Mouse (Mus musculus): ENCODE results near the gene Rbbp8nl. TPM values are rescaled to one million over a fixed set of nuclear protein-coding genes. Genes with fewer than 3 reads are reported as not detected.

The Rbbp8nl gene
- polyA plus RNA-seq, 1 experiment = not detected

GRCm38 (mm10) chr2:180292026-180292425 is 2.3 kb upstream of the Rbbp8nl start:
- H3K4me1 ChIP-seq (ENCODE audit: control insufficient read depth, insufficient read depth, low read length) = no peaks in the 10 kb centered on the region
- H3K4me3 ChIP-seq (ENCODE audit: insufficient read depth, low read length) = no peak overlapping the region
- H3K27ac ChIP-seq (ENCODE audit: insufficient read depth, low read length) = no peak overlapping the region
- TF ChIP-seq CTCF (IDR thresholded peaks at IDR 0.05; ENCODE audit: extremely low read depth, insufficient read depth, low read length) (no peak), POLR2A (IDR thresholded peaks at IDR 0.05; ENCODE audit: extremely low read depth, insufficient read depth, low read length) (no peak)

GRCm38 (mm10) chr2:180291566-180291965 is 1.9 kb upstream of the Rbbp8nl start:
- no peak overlapping the region for H3K27ac ChIP-seq (ENCODE audit: insufficient read depth, low read length)
- no peaks in the 10 kb centered on the region for H3K4me1 ChIP-seq (ENCODE audit: control insufficient read depth, insufficient read depth, low read length)
- TF ChIP-seq POLR2A (IDR thresholded peaks at IDR 0.05; ENCODE audit: extremely low read depth, insufficient read depth, low read length) = no peak
- no peak for TF ChIP-seq CTCF (IDR thresholded peaks at IDR 0.05; ENCODE audit: extremely low read depth, insufficient read depth, low read length)
- H3K4me3 ChIP-seq (ENCODE audit: insufficient read depth, low read length) = no peak overlapping the region

- H3K4me1 ChIP-seq (ENCODE audit: control insufficient read depth, insufficient read depth, low read length) = no peaks in the 10 kb centered on the region
- TF ChIP-seq POLR2A (IDR thresholded peaks at IDR 0.05; ENCODE audit: extremely low read depth, insufficient read depth, low read length) (no peak), CTCF (IDR thresholded peaks at IDR 0.05; ENCODE audit: extremely low read depth, insufficient read depth, low read length) (no peak)
Measured at GRCm38 (mm10) chr2:180290503-180290902, 824 bp upstream of the Rbbp8nl start.

GRCm38 (mm10) chr2:180288966-180289365 is 713 bp downstream of the Rbbp8nl start:
- Histone ChIP-seq H3K4me1 (ENCODE audit: control insufficient read depth, insufficient read depth, low read length) (no peaks in the 10 kb centered on the region), H3K4me3 (ENCODE audit: insufficient read depth, low read length) (no peak overlapping the region), H3K27ac (ENCODE audit: insufficient read depth, low read length) (no peak overlapping the region)
- TF ChIP-seq CTCF (IDR thresholded peaks at IDR 0.05; ENCODE audit: extremely low read depth, insufficient read depth, low read length) (no peak), POLR2A (IDR thresholded peaks at IDR 0.05; ENCODE audit: extremely low read depth, insufficient read depth, low read length) (no peak)

More at GRCm38 (mm10) chr2:180290503-180290902, 824 bp upstream of the Rbbp8nl start:
- no peak overlapping the region for H3K27ac ChIP-seq (ENCODE audit: insufficient read depth, low read length)
- no peak overlapping the region for H3K4me3 ChIP-seq (ENCODE audit: insufficient read depth, low read length)

GRCm38 (mm10) chr2:180279321-180279720 is 10.4 kb downstream of the Rbbp8nl start:
- TF ChIP-seq POLR2A (IDR thresholded peaks at IDR 0.05; ENCODE audit: extremely low read depth, insufficient read depth, low read length) (no peak), CTCF (IDR thresholded peaks at IDR 0.05; ENCODE audit: extremely low read depth, insufficient read depth, low read length) (no peak)
- Histone ChIP-seq H3K4me3 (ENCODE audit: insufficient read depth, low read length) (no peak overlapping the region), H3K27ac (ENCODE audit: insufficient read depth, low read length) (no peak overlapping the region), H3K4me1 (ENCODE audit: control insufficient read depth, insufficient read depth, low read length) (no peaks in the 10 kb centered on the region)

- no peak for TF ChIP-seq POLR2A (IDR thresholded peaks at IDR 0.05; ENCODE audit: extremely low read depth, insufficient read depth, low read length)
- Histone ChIP-seq H3K4me1 (ENCODE audit: control insufficient read depth, insufficient read depth, low read length) (no peaks in the 10 kb centered on the region), H3K27ac (ENCODE audit: insufficient read depth, low read length) (no peak overlapping the region), H3K4me3 (ENCODE audit: insufficient read depth, low read length) (no peak overlapping the region)
Measured at GRCm38 (mm10) chr2:180277773-180278320, 11.8 kb downstream of the Rbbp8nl start.

- H3K4me1 ChIP-seq (ENCODE audit: control insufficient read depth, insufficient read depth, low read length) = peaks cover 3% of the 10 kb centered on the region; the same call in 1 of the 2 replicates
- no peak overlapping the region for H3K4me3 ChIP-seq (ENCODE audit: insufficient read depth, low read length)
- TF ChIP-seq POLR2A (IDR thresholded peaks at IDR 0.05; ENCODE audit: extremely low read depth, insufficient read depth, low read length) (no peak), CTCF (IDR thresholded peaks at IDR 0.05; ENCODE audit: extremely low read depth, insufficient read depth, low read length) (no peak)
- no peak overlapping the region for H3K27ac ChIP-seq (ENCODE audit: insufficient read depth, low read length)
Measured at GRCm38 (mm10) chr2:180276851-180277259, 12.8 kb downstream of the Rbbp8nl start.

- Histone ChIP-seq H3K4me3 (ENCODE audit: insufficient read depth, low read length) (no peak overlapping the region), H3K4me1 (ENCODE audit: control insufficient read depth, insufficient read depth, low read length) (peaks cover 5% of the 10 kb centered on the region; the same call in 1 of the 2 replicates)
- TF ChIP-seq CTCF (IDR thresholded peaks at IDR 0.05; ENCODE audit: extremely low read depth, insufficient read depth, low read length) = no peak
- TF ChIP-seq POLR2A (IDR thresholded peaks at IDR 0.05; ENCODE audit: extremely low read depth, insufficient read depth, low read length) = no peak
Measured at GRCm38 (mm10) chr2:180276385-180276784, 13.3 kb downstream of the Rbbp8nl start.

GRCm38 (mm10) chr2:180275836-180276235 is 13.8 kb downstream of the Rbbp8nl start:
- TF ChIP-seq CTCF (IDR thresholded peaks at IDR 0.05; ENCODE audit: extremely low read depth, insufficient read depth, low read length) (peak; percentile 88), POLR2A (IDR thresholded peaks at IDR 0.05; ENCODE audit: extremely low read depth, insufficient read depth, low read length) (no peak)
- Histone ChIP-seq H3K4me3 (ENCODE audit: insufficient read depth, low read length) (no peak overlapping the region), H3K27ac (ENCODE audit: insufficient read depth, low read length) (no peak overlapping the region), H3K4me1 (ENCODE audit: control insufficient read depth, insufficient read depth, low read length) (peaks cover 6% of the 10 kb centered on the region; the same call in 1 of the 2 replicates)

More at GRCm38 (mm10) chr2:180276385-180276784, 13.3 kb downstream of the Rbbp8nl start:
- no peak overlapping the region for H3K27ac ChIP-seq (ENCODE audit: insufficient read depth, low read length)

- peaks cover 6% of the 10 kb centered on the region; the same call in 1 of the 2 replicates for H3K4me1 ChIP-seq (ENCODE audit: control insufficient read depth, insufficient read depth, low read length)
- H3K27ac ChIP-seq (ENCODE audit: insufficient read depth, low read length) = no peak overlapping the region
- no peak for TF ChIP-seq CTCF (IDR thresholded peaks at IDR 0.05; ENCODE audit: extremely low read depth, insufficient read depth, low read length)
- no peak for TF ChIP-seq POLR2A (IDR thresholded peaks at IDR 0.05; ENCODE audit: extremely low read depth, insufficient read depth, low read length)
- H3K4me3 ChIP-seq (ENCODE audit: insufficient read depth, low read length) = no peak overlapping the region
Measured at GRCm38 (mm10) chr2:180274523-180274922, 15.2 kb downstream of the Rbbp8nl start.

Measured in cortical plate, adult 2 months (tissue).